Mouse (Mus musculus) embryonic fibroblast, embryonic 13.5 days (primary cell): ENCODE measurements around the gene Ptgir. TPM values are rescaled to one million over a fixed set of nuclear protein-coding genes. Genes with fewer than 3 reads are reported as not detected.

ENCODE experiments used
- H3K27ac ChIP-seq: 2 replicates; pipeline ENCODE4 v1.5.1; 2012; ENCODE audit warnings: low read length, control low read depth, inconsistent platforms; ENCODE audit not compliant: insufficient read depth
- H3K4me1 ChIP-seq: 2 replicates; pipeline ENCODE4 v1.6.1; 2011; ENCODE audit warnings: low read length; ENCODE audit not compliant: control insufficient read depth, insufficient read depth
- H3K4me3 ChIP-seq: 2 replicates; pipeline ENCODE4 v1.5.1; 2011; ENCODE audit warnings: mild to moderate bottlenecking, control low read depth, low read length; ENCODE audit not compliant: insufficient read depth
- CTCF ChIP-seq: IDR thresholded peaks from 2 replicates; pipeline ENCODE4 v1.5.1; 2011; ENCODE audit warnings: mild to moderate bottlenecking, control low read depth, low read length, moderate library complexity, borderline replicate concordance; ENCODE audit not compliant: insufficient read depth
- POLR2A ChIP-seq: IDR thresholded peaks from 2 replicates; pipeline ENCODE4 v1.6.1; 2011; ENCODE audit warnings: low read depth, mild to moderate bottlenecking, control low read depth, low read length, moderate library complexity
- polyA plus RNA-seq: library from polyadenylated mRNA; stranded (reverse); fragments of >200 nt; gene quantifications from 2 replicates; pipeline ENCODE4 v1.2.4, GENCODE M21; 2011; ENCODE audit warnings: low read depth; ENCODE audit not compliant: missing spikeins, insufficient read length

The Ptgir gene
- polyA plus RNA-seq, 1 experiment = 1.6 TPM

GRCm38 (mm10) chr7:16891641-16892351 is 14.5 kb upstream of the Ptgir start, which contains the start of gene Gng8:
TSS of gene Gng8 (plus strand) at chr7:16891786.
- Histone ChIP-seq H3K4me1 (no peaks in the 10 kb centered on the region; the same call in 1 of the 2 replicates), H3K4me3 (peak within 1 kb of the TSS; percentile 33), H3K27ac (peak within 1 kb of the TSS; percentile 98)
- TF ChIP-seq POLR2A (peak; percentile 91), CTCF (peak; percentile 95)

GRCm38 (mm10) chr7:16892352-16892730 is 13.9 kb upstream of the Ptgir start:
- H3K4me1 ChIP-seq = no peaks in the 10 kb centered on the region; the same call in 1 of the 2 replicates
- TF ChIP-seq CTCF (no peak), POLR2A (no peak)
- peak overlapping the region; percentile 33 for H3K4me3 ChIP-seq
- H3K27ac ChIP-seq = no peak overlapping the region

- TF ChIP-seq CTCF (no peak), POLR2A (no peak)
- H3K4me3 ChIP-seq = no peak overlapping the region
- no peaks in the 10 kb centered on the region; the same call in 1 of the 2 replicates for H3K4me1 ChIP-seq
- no peak overlapping the region for H3K27ac ChIP-seq
These were observed 12.7 kb upstream of the Ptgir start for GRCm38 (mm10) chr7:16893612-16894011.

GRCm38 (mm10) chr7:16894279-16894678 is 12.0 kb upstream of the Ptgir start:
- Histone ChIP-seq H3K27ac (no peak overlapping the region), H3K4me1 (no peaks in the 10 kb centered on the region; the same call in 1 of the 2 replicates), H3K4me3 (no peak overlapping the region)
- TF ChIP-seq POLR2A (no peak), CTCF (no peak)

- TF ChIP-seq POLR2A (no peak), CTCF (peak; percentile 86; the same call in 1 of the 2 replicates)
- no peaks in the 10 kb centered on the region; the same call in 1 of the 2 replicates for H3K4me1 ChIP-seq
These were observed 11.3 kb upstream of the Ptgir start for GRCm38 (mm10) chr7:16895000-16895399.

GRCm38 (mm10) chr7:16895511-16895910 is 10.8 kb upstream of the Ptgir start:
- no peaks in the 10 kb centered on the region; the same call in 1 of the 2 replicates for H3K4me1 ChIP-seq
- no peak overlapping the region for H3K27ac ChIP-seq

More at GRCm38 (mm10) chr7:16895000-16895399, 11.3 kb upstream of the Ptgir start:
- Histone ChIP-seq H3K27ac (no peak overlapping the region), H3K4me3 (no peak overlapping the region)

GRCm38 (mm10) chr7:16900526-16900925 is 5.8 kb upstream of the Ptgir start:
- TF ChIP-seq CTCF (no peak), POLR2A (no peak)
- H3K4me3 ChIP-seq = no peak overlapping the region
- no peaks in the 10 kb centered on the region for H3K4me1 ChIP-seq
- H3K27ac ChIP-seq = no peak overlapping the region

More at GRCm38 (mm10) chr7:16895511-16895910, 10.8 kb upstream of the Ptgir start:
- TF ChIP-seq CTCF (no peak), POLR2A (no peak)
- H3K4me3 ChIP-seq = no peak overlapping the region

GRCm38 (mm10) chr7:16903439-16903955 is 2.8 kb upstream of the Ptgir start:
- no peak for TF ChIP-seq CTCF
- no peak for TF ChIP-seq POLR2A
- H3K27ac ChIP-seq = no peak overlapping the region
- peaks cover 3% of the 10 kb centered on the region; the same call in 1 of the 2 replicates for H3K4me1 ChIP-seq
- no peak overlapping the region for H3K4me3 ChIP-seq

- TF ChIP-seq POLR2A = no peak
- TF ChIP-seq CTCF = no peak
- no peak overlapping the region for H3K27ac ChIP-seq
- H3K4me3 ChIP-seq = no peak overlapping the region
- peaks cover 3% of the 10 kb centered on the region; the same call in 1 of the 2 replicates for H3K4me1 ChIP-seq
These were observed 2.1 kb upstream of the Ptgir start for GRCm38 (mm10) chr7:16904120-16904675.
